Mouse (Mus musculus) lung, postnatal 10 days (tissue): ENCODE results near the gene Thbs4.
"Not testable (repeated sequence)": the region's sequence is repeated elsewhere in the genome, so short reads cannot be mapped to it uniquely, and the experiment has no call there.

Experiments
- DNase-seq: peaks from one replicate; pipeline ENCODE4 v3.0.0; 2021

Gene Thbs4

DNA sequence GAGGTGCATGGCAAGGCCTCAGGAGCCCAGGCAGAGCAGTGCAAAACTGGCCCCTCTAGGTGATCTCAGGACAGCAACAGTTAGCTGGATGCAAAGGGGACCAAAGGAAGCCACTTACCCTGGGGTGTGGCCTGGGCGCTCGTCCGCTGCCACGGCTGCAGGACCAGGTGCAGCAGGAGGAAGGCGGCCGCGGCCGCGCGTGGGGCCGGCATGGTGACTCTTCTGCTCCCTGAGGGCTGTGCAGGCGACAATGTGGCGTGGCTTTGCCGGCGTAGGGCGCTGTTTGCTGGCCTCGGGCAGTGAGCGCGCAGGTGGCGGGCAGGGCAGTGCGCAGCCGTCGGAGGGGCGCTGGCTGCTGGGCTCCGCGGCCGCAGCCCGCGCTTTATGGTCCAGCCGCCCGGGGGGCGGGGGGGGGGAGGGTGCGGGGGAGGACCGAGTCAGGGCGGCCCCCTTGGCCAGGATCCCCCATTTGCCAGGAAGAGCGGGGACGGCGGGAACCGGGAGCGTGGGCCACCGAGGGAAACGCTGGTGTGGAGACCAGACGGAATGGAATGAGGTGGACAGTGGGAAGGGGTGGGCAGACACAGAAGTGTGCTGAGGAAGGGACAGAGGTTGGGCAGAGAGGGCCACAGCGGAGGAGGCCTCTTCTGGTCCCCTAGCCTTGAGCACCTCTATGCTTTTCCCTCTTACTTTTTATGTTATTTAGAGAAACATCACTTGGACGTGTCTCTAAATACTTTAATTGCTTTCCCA lies at the start of gene Thbs4:
Thbs4 (minus strand) TSS at position 357 of the 753 bp plus-strand sequence.
- no peak for DNase-seq

DNA sequence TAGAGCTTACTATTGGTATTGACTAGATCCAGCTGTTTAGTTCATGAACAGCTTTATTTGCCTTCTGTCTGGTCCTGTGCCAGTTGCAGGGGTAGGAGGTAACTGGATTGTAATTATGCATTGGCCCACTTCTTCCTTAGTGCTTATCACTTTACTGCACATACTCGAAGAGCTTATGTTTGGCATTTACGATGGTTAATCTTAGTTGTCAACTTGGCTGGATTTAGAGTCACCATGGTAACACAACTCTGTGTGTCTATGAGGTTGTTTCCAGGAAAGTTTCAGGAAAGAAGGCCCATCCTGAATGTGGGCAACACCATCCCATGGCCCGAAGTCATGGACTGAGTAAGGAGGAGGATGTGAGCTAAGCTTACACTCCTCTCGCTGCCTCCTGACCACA lies 38.5 kb upstream of the Thbs4 start:
- DNase-seq = no peak

DNA sequence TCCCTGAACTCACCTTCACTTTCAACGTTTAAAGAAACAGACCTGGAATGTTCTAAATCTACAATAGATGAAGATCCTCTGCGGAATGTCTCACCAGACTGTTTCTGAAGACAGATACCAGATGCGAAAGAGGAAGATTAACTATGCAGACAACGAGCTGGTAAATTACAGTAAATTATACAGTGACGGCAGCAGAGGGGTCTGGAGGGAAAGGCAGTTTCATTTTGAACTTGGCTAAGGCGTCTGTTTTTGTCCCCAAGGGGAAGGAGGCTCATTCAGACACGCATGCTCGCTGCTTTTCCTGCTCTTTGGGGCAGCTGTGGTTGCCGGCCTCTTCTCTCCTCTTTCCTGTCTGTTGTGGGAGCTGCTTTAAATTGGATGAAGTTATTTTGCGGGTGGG lies 34.2 kb upstream of the Thbs4 start:
- DNase-seq = no peak

DNA sequence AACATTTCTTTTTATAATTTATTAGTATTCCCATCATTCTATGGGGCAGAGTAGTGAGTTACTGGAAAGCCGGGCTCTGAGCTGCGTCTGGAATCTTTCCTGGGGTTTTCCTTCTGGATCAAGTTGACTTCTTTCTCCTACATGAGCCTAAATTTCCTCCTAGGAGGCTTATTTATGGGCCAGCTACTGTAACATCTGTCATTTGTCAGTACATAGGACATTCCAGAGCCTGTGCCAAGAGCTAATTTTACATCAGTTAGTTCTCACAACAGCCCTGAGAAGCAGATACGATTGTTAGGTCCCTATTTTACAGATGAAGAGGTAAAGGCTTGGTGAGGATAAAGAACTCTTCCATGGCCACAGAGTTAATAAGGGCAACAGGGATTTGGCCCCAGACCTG lies 22.7 kb upstream of the Thbs4 start:
- no peak for DNase-seq

DNA sequence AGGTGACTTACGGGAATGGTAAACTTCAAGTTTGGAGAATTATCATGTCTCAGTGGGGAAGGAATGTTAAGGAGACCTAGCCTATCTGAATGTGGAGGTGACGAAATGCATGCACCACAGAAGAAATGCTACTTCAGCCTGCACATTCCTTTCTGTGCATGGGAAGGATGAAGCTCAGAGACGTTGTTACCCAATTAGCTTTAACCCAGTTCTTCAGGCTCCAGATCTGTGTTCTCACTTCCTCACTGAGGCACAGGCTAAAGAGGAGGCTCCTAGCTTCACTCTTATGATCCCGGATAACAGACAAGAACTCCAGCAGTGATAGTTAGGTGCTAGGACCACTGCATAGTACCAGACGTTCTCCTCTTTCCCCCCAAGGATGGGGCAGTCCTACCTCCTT lies 21.7 kb upstream of the Thbs4 start:
- DNase-seq = no peak

DNA sequence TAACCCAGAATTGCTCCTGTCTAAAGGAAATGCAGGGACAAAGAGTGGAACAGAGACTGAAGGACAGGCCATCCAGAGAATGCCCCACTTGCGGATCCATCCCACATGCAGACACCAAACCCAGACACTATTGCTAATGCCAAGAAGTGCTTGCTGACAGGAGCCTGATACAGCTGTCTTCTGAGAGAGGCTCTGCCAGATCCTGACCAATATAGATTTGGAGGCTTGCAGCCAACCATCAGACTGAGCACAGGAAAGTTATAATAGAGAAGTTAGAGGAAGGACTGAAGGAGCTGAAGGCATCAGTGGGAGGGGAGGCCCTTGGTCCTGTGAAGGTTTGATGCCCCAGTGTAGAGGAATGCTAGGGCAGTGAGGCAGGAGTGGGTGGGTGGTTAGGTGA lies 16.0 kb upstream of the Thbs4 start:
- DNase-seq = not testable (repeated sequence)

DNA sequence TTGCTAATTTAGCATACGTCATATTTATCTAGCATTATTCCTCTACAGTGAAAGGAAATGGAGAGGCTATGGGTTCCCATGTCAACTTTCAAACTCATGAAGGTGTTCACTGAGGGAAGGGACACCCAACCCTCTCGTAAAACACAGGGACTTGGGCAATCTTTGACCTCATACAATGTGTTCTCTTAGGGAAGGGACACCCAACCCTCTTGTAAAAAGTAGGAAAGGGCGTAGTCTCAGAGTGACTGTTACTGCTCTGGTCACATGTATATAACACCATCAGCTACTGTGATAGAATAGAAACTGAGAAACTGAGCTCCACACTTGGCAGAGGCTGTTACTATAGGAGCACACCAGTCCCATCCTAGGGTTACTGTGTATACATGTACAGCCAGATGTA lies 13.2 kb upstream of the Thbs4 start:
- DNase-seq = no peak

DNA sequence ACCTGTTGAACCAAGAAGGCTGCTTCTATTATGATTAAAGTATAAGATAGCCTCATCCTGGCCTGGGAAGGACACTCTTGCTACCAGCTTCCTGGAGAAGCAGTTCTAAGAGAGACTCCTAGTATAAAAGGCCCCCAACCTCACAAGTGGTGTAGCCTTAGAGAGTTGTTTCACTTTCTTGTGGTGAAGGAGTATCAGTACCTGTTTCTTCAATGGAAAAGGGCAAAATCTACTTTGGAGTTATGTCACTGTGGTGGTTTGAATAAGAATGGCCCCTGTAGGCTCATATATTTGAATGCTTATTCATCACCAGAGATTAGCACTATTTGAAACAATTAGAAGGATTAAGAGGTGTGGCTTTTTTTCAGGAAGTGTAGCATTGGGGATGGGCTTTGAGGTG lies 12.2 kb upstream of the Thbs4 start:
- DNase-seq = no peak

DNA sequence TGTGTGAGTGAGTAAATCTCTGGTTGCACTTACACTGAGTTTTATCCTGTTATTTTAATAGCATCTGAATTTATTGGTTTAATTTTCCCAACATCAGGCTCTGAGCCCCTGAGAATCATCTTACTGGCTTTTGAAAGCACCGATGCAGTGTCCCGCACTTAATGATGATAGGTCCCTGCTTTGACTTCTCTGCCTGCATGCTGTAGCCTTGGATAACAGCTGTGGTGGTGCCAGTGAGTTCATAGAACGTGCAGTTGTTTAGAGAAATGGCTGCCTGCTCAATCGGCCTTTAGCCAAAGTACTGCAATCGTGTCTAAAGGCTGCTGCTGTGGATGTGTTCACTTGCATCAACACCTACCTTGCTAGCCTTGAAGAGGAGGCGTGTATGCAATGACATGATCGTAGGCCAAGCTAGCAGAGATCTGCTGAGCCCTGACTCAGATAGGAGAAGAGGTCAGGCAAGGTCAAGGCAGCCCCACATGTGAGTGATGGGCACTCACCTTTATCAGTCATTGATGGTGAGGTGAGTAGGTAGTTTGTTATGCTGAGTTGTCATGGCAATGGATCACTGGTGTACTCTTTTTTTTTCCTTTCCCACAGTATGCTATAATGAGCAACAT lies 4.8 kb upstream of the Thbs4 start:
- no peak for DNase-seq

DNA sequence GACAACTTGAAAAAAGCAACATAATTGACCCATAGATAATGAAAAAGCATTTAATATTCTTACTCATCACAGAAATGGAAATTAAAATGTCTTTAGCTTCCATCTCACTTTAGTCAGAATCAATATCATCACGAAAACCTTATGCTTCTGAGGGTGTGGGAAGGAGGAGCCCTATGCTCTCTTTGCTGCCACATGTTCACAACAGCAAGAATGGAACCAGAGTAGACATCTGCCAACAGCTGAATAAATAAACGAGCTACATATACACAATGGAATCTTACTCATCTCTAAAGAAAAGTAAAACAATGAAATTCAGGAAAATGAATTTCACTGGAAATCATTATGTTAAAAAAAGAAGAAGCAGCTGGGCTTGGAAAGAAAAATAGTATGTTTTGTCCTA lies 4.2 kb upstream of the Thbs4 start:
- no peak for DNase-seq

DNA sequence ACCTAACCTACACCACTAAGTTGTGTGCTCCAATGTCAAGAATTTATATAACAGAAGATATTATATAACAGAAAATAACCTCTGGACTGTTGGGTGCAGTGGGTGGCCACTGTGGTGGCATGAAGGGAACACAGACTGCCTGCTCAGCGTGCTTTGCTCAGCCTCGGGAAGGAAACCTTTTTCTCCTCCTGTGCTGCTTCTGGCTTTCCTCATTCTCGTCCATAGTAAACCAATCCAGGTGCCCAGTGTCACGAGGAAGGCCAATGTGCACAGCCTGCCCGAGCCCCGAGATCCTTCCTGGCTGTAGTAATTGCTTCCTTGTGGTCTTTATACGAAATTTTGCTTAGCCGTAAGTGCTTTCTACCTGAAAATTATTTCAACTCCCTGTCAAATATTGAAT lies 982 bp downstream of the Thbs4 start:
- DNase-seq = no peak

DNA sequence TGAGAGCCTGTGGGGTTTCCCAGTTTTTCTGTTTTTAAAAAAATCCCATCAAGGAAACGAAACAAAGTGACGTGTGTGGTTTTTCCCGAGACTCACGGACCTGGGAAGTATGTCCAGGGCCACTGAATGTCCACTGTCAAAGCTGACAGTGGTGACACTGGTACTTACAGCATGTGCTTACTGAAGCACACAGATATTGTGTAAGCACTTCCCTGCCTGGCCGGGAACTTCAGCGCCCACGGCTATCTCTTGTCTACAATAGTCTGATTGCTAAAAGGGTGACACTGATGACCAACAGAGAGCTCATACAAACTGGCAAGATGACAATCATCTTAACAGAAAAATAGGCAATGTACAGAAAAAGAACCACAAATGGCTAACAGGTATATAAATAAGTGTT lies 3.1 kb downstream of the Thbs4 start:
- DNase-seq = no peak

DNA sequence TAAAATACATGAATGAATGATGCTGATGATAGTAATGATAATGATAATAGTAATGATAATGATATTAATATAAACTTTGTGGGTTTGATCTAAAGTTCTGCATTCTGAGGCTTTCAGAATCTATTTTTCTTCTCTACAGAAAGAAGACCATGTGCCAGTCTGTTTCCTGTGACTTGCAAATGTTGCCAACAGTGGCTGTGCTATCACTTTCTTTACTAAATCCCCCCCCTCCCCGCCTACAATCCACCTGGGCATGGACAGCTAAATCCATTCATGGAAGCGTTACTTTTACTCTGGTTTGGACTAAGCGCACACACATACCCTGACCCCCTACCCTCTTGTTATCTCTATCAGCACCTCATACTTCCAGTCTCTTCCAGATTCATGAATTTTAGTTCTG lies 10.3 kb downstream of the Thbs4 start:
- no peak for DNase-seq

DNA sequence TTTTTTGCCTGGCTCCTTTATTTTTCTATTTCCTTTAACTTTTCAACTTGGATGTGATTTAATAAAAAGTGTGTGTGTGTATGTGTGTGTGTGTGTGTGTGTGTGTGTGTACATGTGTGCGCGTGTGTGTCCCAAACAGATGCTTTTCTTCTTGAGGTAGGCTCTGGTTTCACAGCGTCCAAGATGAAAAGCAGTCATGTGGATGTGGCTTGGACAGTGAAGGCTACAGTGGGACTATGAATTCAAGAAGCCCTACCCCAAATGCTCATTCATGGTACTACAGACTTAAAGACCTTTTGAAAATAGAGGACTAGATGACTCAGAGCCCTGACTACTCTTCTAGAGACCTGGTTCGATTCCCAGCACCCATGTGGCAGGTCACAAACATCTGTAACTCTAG lies 11.1 kb downstream of the Thbs4 start:
- DNase-seq = no peak

DNA sequence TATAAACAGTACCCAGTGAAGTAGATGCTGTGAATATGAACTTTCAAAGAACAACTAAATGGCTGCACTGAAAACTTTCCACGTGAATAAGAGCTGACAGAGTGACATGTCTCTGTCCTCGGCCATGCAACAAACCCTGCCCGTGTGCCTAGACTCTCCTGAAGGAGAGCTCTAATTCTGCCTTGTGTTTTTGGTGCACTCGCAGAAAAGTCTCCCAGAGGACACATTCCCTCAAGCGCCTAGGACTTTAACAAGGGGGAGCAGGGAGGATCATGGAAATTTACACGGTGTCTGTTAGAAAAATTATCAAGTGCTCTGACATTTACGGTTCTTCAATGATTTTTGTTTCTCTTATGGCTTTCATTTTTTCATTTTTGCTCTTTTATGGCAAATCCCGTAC lies 13.7 kb downstream of the Thbs4 start:
- DNase-seq = no peak

DNA sequence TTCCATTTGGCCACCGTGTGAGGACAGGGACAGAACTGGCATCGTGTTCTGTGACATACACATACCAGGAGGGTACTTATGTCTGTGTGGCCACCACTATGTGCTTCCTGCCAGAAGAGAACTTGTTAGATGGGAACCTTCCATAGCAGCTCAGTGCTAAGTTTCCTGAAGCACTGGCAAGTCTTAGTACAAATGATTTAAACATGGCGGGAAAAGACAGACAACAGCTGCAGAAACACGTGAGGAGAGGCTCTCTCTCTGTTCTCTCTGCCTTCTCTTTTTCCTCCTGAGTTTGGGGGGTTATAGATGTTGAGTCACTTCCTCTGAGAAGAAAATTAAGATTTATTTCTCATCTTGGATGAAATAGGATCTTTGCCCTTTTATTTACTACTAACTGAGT lies 14.5 kb downstream of the Thbs4 start:
- no peak for DNase-seq

DNA sequence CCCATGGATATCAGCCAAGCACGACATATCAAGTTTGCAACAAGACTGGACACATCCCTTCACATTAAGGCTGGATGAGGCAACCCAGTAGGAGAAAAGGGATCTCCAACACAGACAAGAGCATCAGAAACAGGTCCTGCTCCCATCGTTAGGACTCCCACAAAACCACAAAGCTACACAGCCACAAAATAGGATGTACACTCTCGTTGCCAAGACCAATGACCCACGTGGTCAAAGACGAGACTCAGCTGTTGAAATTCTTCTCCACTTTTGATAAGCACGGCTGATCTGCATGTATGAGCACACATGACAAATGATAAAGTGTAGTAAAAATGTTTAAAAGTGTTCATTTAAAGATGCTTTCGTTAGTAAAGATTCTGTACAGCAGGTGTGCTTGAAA lies 16.0 kb downstream of the Thbs4 start:
- DNase-seq = no peak

DNA sequence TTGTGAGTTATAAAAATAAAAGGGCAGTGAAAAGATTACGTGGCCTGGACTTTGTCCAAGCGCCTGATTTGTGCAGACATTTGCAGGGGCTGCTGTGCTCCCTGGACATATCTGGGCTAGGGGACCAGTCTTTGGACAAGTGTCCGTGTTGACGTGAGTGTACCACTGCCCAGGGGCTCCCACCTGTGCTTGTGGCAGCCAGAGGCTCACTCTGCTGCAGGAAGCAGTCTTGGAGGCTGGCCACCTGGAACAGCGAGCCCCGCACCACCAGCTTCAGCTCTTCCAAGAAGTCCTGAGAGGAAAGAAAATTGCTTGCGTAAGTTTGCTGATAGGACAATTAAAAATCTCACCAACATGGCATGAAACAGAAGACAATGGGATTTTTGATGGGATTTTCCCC lies 18.7 kb downstream of the Thbs4 start:
- DNase-seq = no peak

DNA sequence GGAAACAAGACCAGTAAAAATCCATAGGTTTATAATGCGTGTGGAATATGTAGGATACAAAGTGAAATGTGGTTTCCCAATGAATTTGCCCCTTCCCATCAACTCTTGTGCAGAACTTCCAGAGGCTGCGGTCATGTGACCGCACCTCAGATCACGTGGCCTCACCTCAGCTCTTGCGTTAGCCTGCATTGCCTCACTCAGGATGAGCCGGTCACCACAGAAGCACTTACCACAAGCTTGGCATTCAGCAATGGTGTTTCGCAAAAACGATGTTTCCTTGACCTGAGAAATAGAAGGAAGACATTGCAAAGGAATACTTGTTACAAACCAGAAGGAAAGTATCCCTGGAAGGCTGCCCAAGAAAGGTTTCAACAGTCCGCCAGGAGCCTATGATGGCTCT lies 19.7 kb downstream of the Thbs4 start:
- no peak for DNase-seq

DNA sequence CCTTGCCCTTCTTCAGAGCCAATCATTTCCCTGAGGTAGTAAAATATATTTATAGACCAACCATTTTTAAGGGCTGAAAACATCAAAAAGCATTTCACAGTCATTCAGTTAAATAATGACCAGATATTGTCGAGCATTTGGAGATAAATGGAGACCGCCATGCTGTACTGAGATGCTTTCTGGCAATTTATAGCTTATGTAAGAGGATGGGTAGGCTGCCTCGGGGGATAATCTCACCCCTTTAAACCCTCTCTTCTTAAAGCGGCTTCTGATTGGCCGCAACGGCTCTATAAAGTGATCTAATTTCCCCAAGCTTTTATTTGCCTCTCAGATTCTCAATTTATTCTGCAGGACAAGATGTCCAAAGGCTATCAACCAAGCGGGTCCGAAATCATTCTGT lies 22.1 kb downstream of the Thbs4 start:
- DNase-seq = no peak

DNA sequence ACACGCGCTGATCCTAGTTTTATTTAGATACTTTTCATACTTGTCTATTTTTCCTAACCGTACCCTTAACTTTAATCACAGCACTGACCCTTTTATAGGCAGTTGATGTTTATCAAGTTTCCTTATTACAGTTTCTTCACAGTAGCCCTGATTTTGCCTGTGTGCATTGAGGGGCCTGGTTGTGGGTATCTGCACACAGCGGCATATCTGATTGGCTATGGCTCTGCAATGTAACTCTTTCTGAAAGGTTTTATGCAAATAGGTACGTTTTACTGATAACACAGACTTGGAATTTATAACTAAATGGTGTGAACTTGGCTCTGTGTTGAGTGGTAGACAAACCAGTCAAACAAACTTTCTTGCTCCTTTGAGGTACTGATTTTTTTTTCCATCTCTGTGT lies 23.1 kb downstream of the Thbs4 start:
- no peak for DNase-seq

DNA sequence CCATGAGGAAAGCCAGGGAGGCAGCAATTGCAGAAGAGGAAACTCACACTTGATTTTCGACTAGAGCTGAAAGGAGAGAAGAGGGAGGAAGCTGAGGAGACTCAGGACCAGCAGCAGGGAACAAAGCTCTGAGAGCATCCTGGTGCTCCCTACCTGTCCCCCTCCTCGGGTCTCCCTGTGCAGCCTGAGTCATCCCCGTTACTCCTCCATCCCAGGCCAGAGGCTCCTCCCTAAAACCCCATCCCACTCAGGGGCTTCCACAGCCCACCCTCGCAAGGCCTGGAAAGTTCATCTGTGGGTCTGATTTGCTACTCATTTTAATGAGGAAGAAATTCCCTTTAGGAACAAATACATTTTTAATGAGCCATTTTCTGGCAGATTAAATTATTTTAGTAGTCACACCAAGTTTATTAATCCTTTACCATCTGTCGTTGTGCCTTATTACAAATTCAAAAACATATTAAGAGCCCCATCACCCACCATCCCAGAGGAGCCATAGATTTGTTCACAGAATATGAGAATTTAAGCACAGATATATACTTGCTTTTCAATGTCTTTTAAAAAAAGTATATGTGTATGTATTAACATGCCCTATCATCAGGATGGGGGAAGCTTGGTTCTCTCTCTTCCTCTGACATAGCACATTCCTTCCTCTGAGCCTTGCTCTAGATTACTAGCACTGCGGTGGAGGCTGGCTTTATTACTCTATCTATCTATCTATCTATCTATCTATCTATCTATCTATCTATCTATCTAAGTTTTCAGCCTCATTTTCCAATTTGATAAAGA lies 29.0 kb downstream of the Thbs4 start:
- DNase-seq = no peak

DNA sequence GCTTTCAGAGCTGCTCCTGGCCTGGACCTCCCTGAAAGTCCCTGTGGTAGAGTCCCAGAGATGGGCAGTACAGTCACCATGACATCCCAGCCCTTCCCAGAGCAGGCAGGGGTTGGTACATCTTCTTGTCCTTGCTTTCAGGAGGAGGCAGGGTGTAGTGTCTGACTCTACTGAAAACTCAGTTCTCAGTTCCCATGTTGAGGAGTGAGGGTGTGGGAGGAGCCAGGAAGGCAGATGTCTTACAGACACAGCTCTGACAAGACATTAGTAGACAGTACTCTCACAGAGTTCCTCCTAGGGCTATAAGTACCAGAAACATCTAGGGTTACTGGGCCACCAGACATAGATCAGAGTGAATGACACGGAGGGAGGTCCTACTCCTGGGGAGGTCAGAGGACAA lies 32.3 kb downstream of the Thbs4 start:
- no peak for DNase-seq

DNA sequence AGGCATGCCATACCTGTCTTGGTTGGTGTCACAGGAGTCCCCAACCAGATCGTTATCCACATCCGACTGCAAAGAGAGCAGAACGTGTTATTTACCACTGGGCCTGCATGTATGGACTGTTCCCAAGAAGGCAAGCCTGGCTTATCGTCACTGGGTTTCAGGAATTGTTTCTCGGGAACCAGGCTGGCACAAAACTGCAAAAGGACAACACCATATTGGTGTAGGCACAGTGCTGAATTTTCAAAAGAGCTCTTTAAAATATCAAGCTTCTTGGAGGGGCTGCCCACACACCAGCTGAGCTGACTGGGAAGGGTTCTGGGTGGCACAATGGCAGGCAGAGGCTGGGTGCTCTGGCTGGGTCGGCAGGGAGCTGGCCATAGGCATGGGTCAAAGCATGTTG lies 34.1 kb downstream of the Thbs4 start:
- no peak for DNase-seq
